Mouse (Mus musculus): ENCODE measurements around the gene Agap3. TPM values are rescaled to one million over a fixed set of nuclear protein-coding genes. Genes with fewer than 3 reads are reported as not detected.

Agap3 gene
- polyA plus RNA-seq, 2 experiments from 2014 or later: 5.5 to 8.6 TPM

GRCm38 (mm10) chr5:24525360-24526189 is 73.6 kb downstream of the Agap3 start:
- no peak for ATAC-seq

GRCm38 (mm10) chr5:24526190-24526888 is 74.4 kb downstream of the Agap3 start:
- ATAC-seq: no peak

GRCm38 (mm10) chr5:24526889-24527230 is 74.9 kb downstream of the Agap3 start, which contains the start of gene Gbx1:
Gene Gbx1 (minus strand): TSS chr5:24527202.
- ATAC-seq: no peak

GRCm38 (mm10) chr5:24527780-24528179 is 75.8 kb downstream of the Agap3 start:
- no peak for ATAC-seq

- ATAC-seq: peak; percentile 99
Observed at GRCm38 (mm10) chr5:24530042-24530689, 78.2 kb downstream of the Agap3 start.

- no peak for ATAC-seq
Observed at GRCm38 (mm10) chr5:24533391-24533790, 81.4 kb downstream of the Agap3 start.

GRCm38 (mm10) chr5:24534292-24534691 is 82.3 kb downstream of the Agap3 start:
- ATAC-seq: no peak

GRCm38 (mm10) chr5:24535731-24536130 is 83.8 kb downstream of the Agap3 start:
- ATAC-seq: no peak

- ATAC-seq: no peak
Observed at GRCm38 (mm10) chr5:24536511-24536910, 84.5 kb downstream of the Agap3 start.

GRCm38 (mm10) chr5:24537618-24538017 is 85.6 kb downstream of the Agap3 start:
- ATAC-seq: no peak

- ATAC-seq: no peak
Observed at GRCm38 (mm10) chr5:24539571-24540296, 87.8 kb downstream of the Agap3 start.

- no peak for ATAC-seq
Observed at GRCm38 (mm10) chr5:24540387-24541143, 88.6 kb downstream of the Agap3 start, which contains the start of gene Asb10. Gene Asb10 (minus strand): TSS chr5:24540978.

GRCm38 (mm10) chr5:24541144-24541569 is 89.2 kb downstream of the Agap3 start:
- ATAC-seq: no peak

GRCm38 (mm10) chr5:24542643-24543042 is 90.7 kb downstream of the Agap3 start:
- no peak for ATAC-seq

- no peak for ATAC-seq
Observed at GRCm38 (mm10) chr5:24550598-24551316, 98.8 kb downstream of the Agap3 start.

GRCm38 (mm10) chr5:24551317-24551688 is 99.3 kb downstream of the Agap3 start:
- ATAC-seq: no peak

Other genes starting within 250 kb of the Agap3 start
- gene Kcnh2, start 100.6 kb upstream of the Agap3 start, polyA plus RNA-seq (2017; shearing (Covaris generic)): 1 to 10 TPM in 1 of 2 experiments, under 1 TPM in 1; 0.30 to 1.2 TPM
- under 1 TPM; 0.08 to 0.14 TPM for gene Nos3, start 87.4 kb upstream of the Agap3 start, polyA plus RNA-seq (2017; shearing (Covaris generic))
- 1 to 10 TPM; 2.2 to 3.2 TPM for gene Atg9b, start 60.0 kb upstream of the Agap3 start, polyA plus RNA-seq (2017; shearing (Covaris generic))
- gene Abcb8, start 58.5 kb upstream of the Agap3 start, polyA plus RNA-seq (2017; shearing (Covaris generic)): 10 to 100 TPM; 16.1 to 44.6 TPM
- not detected for gene Asic3, start 38.8 kb upstream of the Agap3 start, polyA plus RNA-seq (2017; shearing (Covaris generic))
- 10 to 100 TPM; 53.8 to 61.7 TPM for gene Cdk5, start 28.6 kb upstream of the Agap3 start, polyA plus RNA-seq (2017; shearing (Covaris generic))
- 10 to 100 TPM; 13.5 to 22.6 TPM for gene Slc4a2, start 28.3 kb upstream of the Agap3 start, polyA plus RNA-seq (2017; shearing (Covaris generic))
- gene Fastk, start 6.9 kb upstream of the Agap3 start, polyA plus RNA-seq (2017; shearing (Covaris generic)): 10 to 100 TPM; 53.4 to 57.0 TPM
- 10 to 100 TPM; 72.9 to 95.2 TPM for gene Tmub1, start 4.3 kb upstream of the Agap3 start, polyA plus RNA-seq (2017; shearing (Covaris generic))
- not detected for gene Gbx1, start 75.0 kb downstream of the Agap3 start, polyA plus RNA-seq (2017; shearing (Covaris generic))
- not detected for gene Asb10, start 88.8 kb downstream of the Agap3 start, polyA plus RNA-seq (2017; shearing (Covaris generic))
- not detected for gene 4931409K22Rik, start 104.6 kb downstream of the Agap3 start, polyA plus RNA-seq (2017; shearing (Covaris generic))
- gene Abcf2, start 125.3 kb downstream of the Agap3 start, polyA plus RNA-seq (2017; shearing (Covaris generic)): 10 to 100 TPM; 62.1 to 87.7 TPM
- gene Chpf2, start 134.6 kb downstream of the Agap3 start, polyA plus RNA-seq (2017; shearing (Covaris generic)): 10 to 100 TPM in 1 of 2 experiments, 1 to 10 TPM in 1; 9.3 to 15.6 TPM
- gene Smarcd3, start 172.2 kb downstream of the Agap3 start, polyA plus RNA-seq (2017; shearing (Covaris generic)): under 1 TPM; 0.48 to 0.61 TPM
- 100 to 1,000 TPM in 1 of 2 experiments, 10 to 100 TPM in 1; 83.4 to 107 TPM for gene Nub1, start 233.4 kb downstream of the Agap3 start, polyA plus RNA-seq (2017; shearing (Covaris generic))